Mouse (Mus musculus) cerebellum, postnatal 36 days (tissue): ENCODE data around the gene Mob1a.

ENCODE experiments used
- DNase-seq, 2 experiments: peaks; one replicate each; pipeline ENCODE4 v3.0.0; 2021 to 2022; ENCODE audit warnings: mixed read lengths in 2 of 2

Mob1a gene

GRCm38 (mm10) chr6:83392166-83392780, 66.5 kb downstream of the Mob1a start:
- peak in 1 of 2 experiments; percentile 47 for DNase-seq
